Mouse (Mus musculus) cortical plate, adult 2 months (tissue): ENCODE results near the gene Nav1.

ENCODE experiments used
- CTCF ChIP-seq: fragments of 200-500 bp; IDR thresholded peaks from 2 replicates; pipeline ENCODE4 v1.5.1; 2011; ENCODE audit warnings: mild to moderate bottlenecking, control low read depth, low read length; ENCODE audit not compliant: insufficient read depth; ENCODE audit errors: extremely low read depth
- POLR2A ChIP-seq: fragments of 200-500 bp; IDR thresholded peaks from 2 replicates; pipeline ENCODE4 v1.6.1; 2011; ENCODE audit warnings: mild to moderate bottlenecking, low read length, control low read depth; ENCODE audit not compliant: insufficient read depth; ENCODE audit errors: extremely low read depth

GRCm38 (mm10) chr1:135600023-135601005 is 6.8 kb downstream of the Nav1 start:
- TF ChIP-seq POLR2A (no peak), CTCF (no peak)
